In the genomic region with DNA sequence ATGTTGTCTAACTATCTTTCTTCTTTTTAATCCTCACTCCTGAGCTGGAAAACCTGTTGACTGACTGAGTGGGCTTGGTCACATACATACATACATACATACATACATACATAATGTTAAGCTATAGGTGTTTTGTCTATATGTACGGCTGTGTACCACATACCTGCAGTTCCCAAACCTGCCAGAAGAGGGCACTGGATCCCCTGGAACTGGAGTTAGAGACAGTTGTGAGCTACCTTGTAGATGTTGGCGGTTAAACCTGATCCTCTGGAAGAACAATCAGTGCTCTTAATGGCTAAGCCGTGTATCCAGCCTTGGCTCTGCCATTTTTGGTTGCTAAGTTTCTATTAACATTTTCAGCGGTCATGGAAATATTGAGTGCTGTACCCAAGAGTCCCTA, we compare ENCODE assay signal across 9 mouse cellular contexts. TPM values are rescaled to one million over a fixed set of nuclear protein-coding genes. Genes with fewer than 3 reads are reported as not detected.
A peak's percentile ranks its signal among the peaks of the same experiment; 100 is the strongest.
DNase-seq lines count a peak whose midpoint lies in the region; ATAC-seq and TF ChIP-seq lines count a peak whose summit lies in the region.
"Had no signal": no experiment of that assay in that cellular context is flagged by ENCODE, and none has a peak within 500 bp of the region (broad histone marks: within the 10 kb centered on the region; RNA-seq: fewer than 3 reads in every experiment).

No protein-coding gene starts in this region.

- WGBS in forebrain, embryonic 10.5 days, result 16% methylated on average over 4 of the region's 4 CpGs
- 11% methylated on average over 4 of the region's 4 CpGs for WGBS in forebrain, embryonic 12.5 days

- H3K9ac ChIP-seq in forebrain, embryonic 12.5 days, result no peak overlapping the region
- H3K9ac ChIP-seq: limb, embryonic 13.5 days had no signal

- peak; percentile 85 for DNase-seq in forebrain, embryonic 10.5 days (ENCODE audit: extremely low spot score, low spot score)
- DNase-seq in MEL-GATA-1-ER (ENCODE audit: extremely low read depth, low read depth), result peak; percentile 38
- DNase-seq in cerebellum, postnatal 25 days, result peak; percentile 37 to 65
- peak; percentile 72 to 94 for DNase-seq in heart, adult 18-20 months
- peak; percentile 16 for DNase-seq in left cerebral cortex, adult 11 months (ENCODE audit: low spot score)

- H3K9me3 ChIP-seq in forebrain, embryonic 10.5 days, result no peaks in the 10 kb centered on the region
- H3K9me3 ChIP-seq in forebrain, embryonic 12.5 days, result no peaks in the 10 kb centered on the region
- H3K9me3 ChIP-seq: limb, embryonic 13.5 days had no signal

- H3K4me1 ChIP-seq in forebrain, embryonic 10.5 days, result peaks cover 6% of the 10 kb centered on the region; the same call in 1 of the 2 replicates
- 0 out of 2 replicates have a peak, but pooled peaks cover 3% of the 10 kb centered on the region for H3K4me1 ChIP-seq in forebrain, embryonic 12.5 days
- H3K4me1 ChIP-seq in testis, adult 2 months (ENCODE audit: control insufficient read depth, insufficient read depth, low read length), result no peaks in the 10 kb centered on the region

- H3K27ac ChIP-seq in forebrain, embryonic 10.5 days, result no peak overlapping the region
- H3K27ac ChIP-seq in forebrain, embryonic 12.5 days, result no peak overlapping the region
- H3K27ac ChIP-seq in testis, adult 2 months (ENCODE audit: control insufficient read depth, insufficient read depth, low read depth, low read length), result peak overlapping the region; percentile 46; the same call in 1 of the 2 replicates
- H3K27ac ChIP-seq: limb, embryonic 13.5 days had no signal

- TF ChIP-seq POLR2A in testis, adult 2 months (IDR thresholded peaks at IDR 0.05; ENCODE audit: control insufficient read depth, low read depth, low read length), result no peak

- no peaks in the 10 kb centered on the region for H3K27me3 ChIP-seq in forebrain, embryonic 10.5 days (ENCODE audit: poor library complexity, severe bottlenecking)
- H3K27me3 ChIP-seq in forebrain, embryonic 12.5 days, result peaks cover 6% of the 10 kb centered on the region; the same call in 1 of the 2 replicates
- H3K27me3 ChIP-seq in testis, adult 2 months (ENCODE audit: control insufficient read depth, insufficient read depth, low read length), result no peaks in the 10 kb centered on the region
- H3K27me3 ChIP-seq: limb, embryonic 13.5 days had no signal

- H3K4me2 ChIP-seq in forebrain, embryonic 12.5 days, result no peak overlapping the region
- H3K4me2 ChIP-seq: limb, embryonic 13.5 days had no signal

- H3K4me3 ChIP-seq in forebrain, embryonic 10.5 days, result no peak overlapping the region
- no peak overlapping the region for H3K4me3 ChIP-seq in forebrain, embryonic 12.5 days (replicated peaks)
- no peak overlapping the region for H3K4me3 ChIP-seq in testis, adult 2 months (ENCODE audit: control insufficient read depth, low read depth, low read length)
- H3K4me3 ChIP-seq: limb, embryonic 13.5 days had no signal

- no peak for ATAC-seq in forebrain, embryonic 12.5 days (ENCODE audit: low FRiP score)
- ATAC-seq in megakaryocyte-erythroid progenitor cell, adult 5-6 weeks (replicated peaks; ENCODE audit: low FRiP score, low TSS enrichment, poor library complexity, severe bottlenecking), result 0 out of 2 replicates have a peak, but pooled peaks have one; percentile 44

- H3K36me3 ChIP-seq in forebrain, embryonic 10.5 days (replicated peaks), result no peaks in the 10 kb centered on the region
- H3K36me3 ChIP-seq in forebrain, embryonic 12.5 days (replicated peaks), result no peaks in the 10 kb centered on the region
- no peaks in the 10 kb centered on the region for H3K36me3 ChIP-seq in testis, adult 2 months (ENCODE audit: control insufficient read depth, insufficient read depth, low read length)
- H3K36me3 ChIP-seq: limb, embryonic 13.5 days had no signal

- peak; percentile 44; the same call in 1 of the 2 replicates for TF ChIP-seq CTCF in testis, adult 2 months (IDR thresholded peaks at IDR 0.05; ENCODE audit: control insufficient read depth, insufficient read depth, insufficient replicate concordance, low read depth, low read length)

RNA-seq across cellular contexts. Expression of gene Il17rd, which starts 7.6 kb away (rescaled TPM):
- polyA plus RNA-seq in forebrain, embryonic 10.5 days (2016; fragmentation: Nextera tagmentation; extraction: Ambion mirVana), result 7.4 and 9.6 TPM in 2 replicates
- 5.1 and 5.4 TPM in 2 replicates for polyA plus RNA-seq in forebrain, embryonic 12.5 days (2016; fragmentation: Nextera tagmentation; extraction: Ambion mirVana)
- 1 to 10 TPM; 3.7 to 4.1 TPM for total RNA-seq in heart, adult 18-20 months (2021)
- total RNA-seq in megakaryocyte-erythroid progenitor cell, adult 5-6 weeks (2014; fragmentation: Nextera tagmentation), result 1.2 TPM in 1 of 2 replicates, not detected in the other
- not detected in 2 replicates for total RNA-seq in megakaryocyte-erythroid progenitor cell, adult 5-6 weeks (2017)
- polyA plus RNA-seq in testis, adult 2 months (2012; rRNA removed), result 5.4 and 6.4 TPM in 2 replicates

RNA-seq across cellular contexts. Expression of gene Hesx1, which starts 36.9 kb away (rescaled TPM):
- polyA plus RNA-seq in forebrain, embryonic 10.5 days (2016; fragmentation: Nextera tagmentation; extraction: Ambion mirVana), result 0.80 and 1.3 TPM in 2 replicates
- not detected in 2 replicates for polyA plus RNA-seq in forebrain, embryonic 12.5 days (2016; fragmentation: Nextera tagmentation; extraction: Ambion mirVana)
- total RNA-seq in heart, adult 18-20 months (2021), result not detected
- total RNA-seq in megakaryocyte-erythroid progenitor cell, adult 5-6 weeks (2014; fragmentation: Nextera tagmentation), result not detected in 2 replicates
- not detected in 2 replicates for total RNA-seq in megakaryocyte-erythroid progenitor cell, adult 5-6 weeks (2017)
- polyA plus RNA-seq in testis, adult 2 months (2012; rRNA removed), result not detected in 2 replicates

Comparison
In these comparisons a context has a peak if more than half of its experiments do, and no peak if none do; other contexts are left out.
1. DNase-seq: peak in every context shown above with its lines; median percentile 85 in forebrain, embryonic 10.5 days; 83 in heart, adult 18-20 months; 51 in cerebellum, postnatal 25 days; 38 in MEL-GATA-1-ER; 16 in left cerebral cortex, adult 11 months.